Mouse (Mus musculus): Measurements from ENCODE around the gene Lrrc75a. TPM values are rescaled to one million over a fixed set of nuclear protein-coding genes. Genes with fewer than 3 reads are reported as not detected.

Lrrc75a gene
- polyA plus RNA-seq, 1 experiment = 6.4 TPM

DNA sequence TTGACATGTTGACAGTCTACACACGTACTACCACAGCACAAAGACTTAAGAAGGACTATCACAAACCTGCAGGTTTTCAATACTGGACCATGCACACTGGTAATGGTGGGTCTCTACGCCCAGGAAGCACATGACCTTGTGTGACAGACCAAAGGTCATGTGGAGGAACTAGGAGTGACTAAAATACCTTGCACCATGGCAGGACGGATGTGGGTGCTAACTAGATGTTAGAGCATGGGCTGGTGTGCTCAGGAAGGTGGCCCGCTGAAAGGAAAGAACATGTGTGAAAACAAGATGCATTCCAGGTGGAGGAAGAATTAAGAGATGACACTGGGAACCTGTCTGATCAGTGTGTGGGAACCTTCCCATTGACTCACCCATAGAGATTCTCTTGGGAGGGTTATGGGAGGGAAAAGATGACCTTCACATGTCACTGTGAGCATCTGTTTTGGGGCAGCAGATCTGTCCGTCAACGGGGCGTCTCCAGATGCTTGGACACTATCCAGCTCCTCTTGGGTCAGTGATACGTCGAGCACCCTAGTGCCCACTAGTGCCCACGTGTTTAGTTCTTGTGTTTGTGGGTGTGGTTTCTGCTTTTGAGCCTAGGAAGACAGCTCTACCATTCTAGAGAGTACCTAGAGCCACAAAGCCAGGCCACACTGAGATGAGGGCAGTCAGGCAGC lies 4.5 kb downstream of the Lrrc75a start:
- Histone ChIP-seq H3K9ac (ENCODE audit: low read depth, poor library complexity, severe bottlenecking) (no peak overlapping the region), H3K4me1 (ENCODE audit: control insufficient read depth, insufficient read depth, low read length) (peaks cover 2% of the 10 kb centered on the region), H3K4me3 (ENCODE audit: low read depth, low read length) (no peak overlapping the region), H3K36me3 (ENCODE audit: control insufficient read depth, insufficient read depth, low read length, poor library complexity, severe bottlenecking) (no peaks in the 10 kb centered on the region), H3K9me3 (replicated peaks; ENCODE audit: control insufficient read depth, insufficient read depth, low read length, poor library complexity, severe bottlenecking) (no peaks in the 10 kb centered on the region), H3K27ac (ENCODE audit: insufficient read depth, low read length) (no peak overlapping the region), H3K27me3 (ENCODE audit: control insufficient read depth, insufficient read depth, low read length, poor library complexity, severe bottlenecking) (no peaks in the 10 kb centered on the region)
- no peak for TF ChIP-seq POLR2A (IDR thresholded peaks at IDR 0.05; ENCODE audit: insufficient read depth, low read length)

GRCm38 (mm10) chr11:62643011-62643631 lies 5.2 kb downstream of the Lrrc75a start:
- Histone ChIP-seq H3K4me3 (ENCODE audit: low read depth, low read length) (no peak overlapping the region), H3K9ac (ENCODE audit: low read depth, poor library complexity, severe bottlenecking) (no peak overlapping the region), H3K4me1 (ENCODE audit: control insufficient read depth, insufficient read depth, low read length) (peaks cover 2% of the 10 kb centered on the region), H3K27ac (ENCODE audit: insufficient read depth, low read length) (no peak overlapping the region), H3K27me3 (ENCODE audit: control insufficient read depth, insufficient read depth, low read length, poor library complexity, severe bottlenecking) (no peaks in the 10 kb centered on the region), H3K9me3 (replicated peaks; ENCODE audit: control insufficient read depth, insufficient read depth, low read length, poor library complexity, severe bottlenecking) (no peaks in the 10 kb centered on the region), H3K36me3 (ENCODE audit: control insufficient read depth, insufficient read depth, low read length, poor library complexity, severe bottlenecking) (no peaks in the 10 kb centered on the region)
- TF ChIP-seq EP300 (IDR thresholded peaks at IDR 0.05; ENCODE audit: insufficient read depth, low read depth, low read length) (no peak), CTCF (IDR thresholded peaks at IDR 0.05; ENCODE audit: low read depth, low read length) (no peak), POLR2A (IDR thresholded peaks at IDR 0.05; ENCODE audit: insufficient read depth, low read length) (no peak)

GRCm38 (mm10) chr11:62642023-62642844 lies 6.1 kb downstream of the Lrrc75a start:
- no peak overlapping the region for H3K9ac ChIP-seq (ENCODE audit: low read depth, poor library complexity, severe bottlenecking)
- no peaks in the 10 kb centered on the region for H3K27me3 ChIP-seq (ENCODE audit: control insufficient read depth, insufficient read depth, low read length, poor library complexity, severe bottlenecking)
- H3K4me3 ChIP-seq (ENCODE audit: low read depth, low read length) = no peak overlapping the region
- TF ChIP-seq EP300 (IDR thresholded peaks at IDR 0.05; ENCODE audit: insufficient read depth, low read depth, low read length) (no peak), POLR2A (IDR thresholded peaks at IDR 0.05; ENCODE audit: insufficient read depth, low read length) (no peak), CTCF (IDR thresholded peaks at IDR 0.05; ENCODE audit: low read depth, low read length) (no peak)
- H3K4me1 ChIP-seq (ENCODE audit: control insufficient read depth, insufficient read depth, low read length) = peaks cover 2% of the 10 kb centered on the region
- no peaks in the 10 kb centered on the region for H3K9me3 ChIP-seq (replicated peaks; ENCODE audit: control insufficient read depth, insufficient read depth, low read length, poor library complexity, severe bottlenecking)
- H3K36me3 ChIP-seq (ENCODE audit: control insufficient read depth, insufficient read depth, low read length, poor library complexity, severe bottlenecking) = no peaks in the 10 kb centered on the region
- no peak overlapping the region for H3K27ac ChIP-seq (ENCODE audit: insufficient read depth, low read length)

DNA sequence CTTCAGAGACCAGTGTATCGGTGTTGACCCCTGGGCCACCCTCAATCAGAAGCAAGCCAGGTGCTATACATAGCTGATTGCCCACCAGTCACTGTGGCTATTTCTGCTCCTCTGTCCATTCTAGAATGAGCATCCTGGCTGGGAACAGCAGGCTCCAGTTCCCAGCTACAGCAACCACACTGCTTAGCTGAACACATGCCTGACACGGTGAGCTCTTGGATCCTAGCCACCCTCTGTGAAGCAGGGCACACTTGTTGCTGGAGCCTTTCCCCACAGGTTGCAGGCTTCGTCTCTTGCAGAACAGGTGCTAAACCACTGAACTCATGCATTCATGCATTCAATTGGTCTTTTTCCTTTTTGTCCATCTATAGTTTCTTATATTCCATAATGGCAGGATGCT lies 7.9 kb downstream of the Lrrc75a start:
- no peak overlapping the region for H3K4me3 ChIP-seq (ENCODE audit: low read depth, low read length)

DNA sequence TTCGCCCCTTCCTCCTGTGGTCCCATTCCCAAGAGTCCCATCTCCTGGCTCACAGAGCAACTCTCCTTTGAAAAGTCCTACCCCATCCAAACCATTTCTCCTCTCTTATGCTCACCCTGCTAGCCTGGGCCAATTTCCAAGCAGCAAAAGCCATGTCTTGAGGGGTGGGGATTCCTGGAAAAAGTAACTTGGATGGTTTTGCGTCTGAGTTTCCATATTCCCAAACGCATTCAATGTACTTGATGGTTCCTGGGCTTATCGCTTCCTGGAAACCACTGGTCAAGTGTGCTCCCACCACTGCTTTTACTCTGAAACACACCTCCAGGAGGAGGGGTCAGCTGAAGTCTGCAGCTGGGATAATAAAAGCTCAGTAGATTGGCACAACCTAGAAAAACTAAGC lies 9.9 kb downstream of the Lrrc75a start:
- H3K27ac ChIP-seq (ENCODE audit: insufficient read depth, low read length) = no peak overlapping the region
- no peaks in the 10 kb centered on the region for H3K27me3 ChIP-seq (ENCODE audit: control insufficient read depth, insufficient read depth, low read length, poor library complexity, severe bottlenecking)
- H3K9ac ChIP-seq (ENCODE audit: low read depth, poor library complexity, severe bottlenecking) = no peak overlapping the region
- H3K4me1 ChIP-seq (ENCODE audit: control insufficient read depth, insufficient read depth, low read length) = no peaks in the 10 kb centered on the region
- no peaks in the 10 kb centered on the region for H3K9me3 ChIP-seq (replicated peaks; ENCODE audit: control insufficient read depth, insufficient read depth, low read length, poor library complexity, severe bottlenecking)
- no peak overlapping the region for H3K4me3 ChIP-seq (ENCODE audit: low read depth, low read length)
- no peak for TF ChIP-seq EP300 (IDR thresholded peaks at IDR 0.05; ENCODE audit: insufficient read depth, low read depth, low read length)
- no peak for TF ChIP-seq CTCF (IDR thresholded peaks at IDR 0.05; ENCODE audit: low read depth, low read length)
- no peak for TF ChIP-seq POLR2A (IDR thresholded peaks at IDR 0.05; ENCODE audit: insufficient read depth, low read length)
- H3K36me3 ChIP-seq (ENCODE audit: control insufficient read depth, insufficient read depth, low read length, poor library complexity, severe bottlenecking) = no peaks in the 10 kb centered on the region

More for the DNA sequence above, 7.9 kb downstream of the Lrrc75a start:
- Histone ChIP-seq H3K36me3 (ENCODE audit: control insufficient read depth, insufficient read depth, low read length, poor library complexity, severe bottlenecking) (no peaks in the 10 kb centered on the region), H3K9ac (ENCODE audit: low read depth, poor library complexity, severe bottlenecking) (no peak overlapping the region), H3K4me1 (ENCODE audit: control insufficient read depth, insufficient read depth, low read length) (peaks cover 2% of the 10 kb centered on the region), H3K27me3 (ENCODE audit: control insufficient read depth, insufficient read depth, low read length, poor library complexity, severe bottlenecking) (no peaks in the 10 kb centered on the region), H3K9me3 (replicated peaks; ENCODE audit: control insufficient read depth, insufficient read depth, low read length, poor library complexity, severe bottlenecking) (no peaks in the 10 kb centered on the region), H3K27ac (ENCODE audit: insufficient read depth, low read length) (no peak overlapping the region)
- TF ChIP-seq CTCF (IDR thresholded peaks at IDR 0.05; ENCODE audit: low read depth, low read length) (no peak), EP300 (IDR thresholded peaks at IDR 0.05; ENCODE audit: insufficient read depth, low read depth, low read length) (no peak)

DNA sequence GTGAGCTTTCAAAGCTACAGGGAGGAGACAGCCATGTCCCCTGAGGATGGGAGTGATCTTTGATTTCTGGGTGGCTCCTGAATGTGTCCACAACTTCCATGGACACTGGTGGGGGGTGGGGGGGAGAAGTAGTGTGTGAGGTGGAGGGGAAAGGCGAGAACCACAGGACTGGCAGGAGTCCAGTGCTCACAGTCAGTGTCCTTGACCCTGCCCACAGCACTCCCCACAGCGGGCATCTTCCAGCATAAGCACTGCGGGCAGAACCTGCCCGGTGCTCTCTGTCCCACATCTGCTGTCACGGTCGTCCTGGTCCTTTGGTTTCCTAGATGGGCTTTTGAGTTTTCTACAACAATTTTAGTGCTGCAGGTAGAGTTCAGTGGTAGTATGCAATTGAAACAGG lies 10.5 kb downstream of the Lrrc75a start:
- no peak overlapping the region for H3K9ac ChIP-seq (ENCODE audit: low read depth, poor library complexity, severe bottlenecking)
- TF ChIP-seq EP300 (IDR thresholded peaks at IDR 0.05; ENCODE audit: insufficient read depth, low read depth, low read length) (no peak), POLR2A (IDR thresholded peaks at IDR 0.05; ENCODE audit: insufficient read depth, low read length) (no peak), CTCF (IDR thresholded peaks at IDR 0.05; ENCODE audit: low read depth, low read length) (no peak)
- no peaks in the 10 kb centered on the region for H3K27me3 ChIP-seq (ENCODE audit: control insufficient read depth, insufficient read depth, low read length, poor library complexity, severe bottlenecking)

More for the DNA sequence above, 10.5 kb downstream of the Lrrc75a start:
- no peaks in the 10 kb centered on the region for H3K36me3 ChIP-seq (ENCODE audit: control insufficient read depth, insufficient read depth, low read length, poor library complexity, severe bottlenecking)
- H3K27ac ChIP-seq (ENCODE audit: insufficient read depth, low read length) = no peak overlapping the region
- no peaks in the 10 kb centered on the region for H3K9me3 ChIP-seq (replicated peaks; ENCODE audit: control insufficient read depth, insufficient read depth, low read length, poor library complexity, severe bottlenecking)
- no peaks in the 10 kb centered on the region for H3K4me1 ChIP-seq (ENCODE audit: control insufficient read depth, insufficient read depth, low read length)
- H3K4me3 ChIP-seq (ENCODE audit: low read depth, low read length) = no peak overlapping the region

Measured in ES-Bruce4 (cell line).